8 mouse cellular contexts compared by ENCODE assay signal in the genomic region with DNA sequence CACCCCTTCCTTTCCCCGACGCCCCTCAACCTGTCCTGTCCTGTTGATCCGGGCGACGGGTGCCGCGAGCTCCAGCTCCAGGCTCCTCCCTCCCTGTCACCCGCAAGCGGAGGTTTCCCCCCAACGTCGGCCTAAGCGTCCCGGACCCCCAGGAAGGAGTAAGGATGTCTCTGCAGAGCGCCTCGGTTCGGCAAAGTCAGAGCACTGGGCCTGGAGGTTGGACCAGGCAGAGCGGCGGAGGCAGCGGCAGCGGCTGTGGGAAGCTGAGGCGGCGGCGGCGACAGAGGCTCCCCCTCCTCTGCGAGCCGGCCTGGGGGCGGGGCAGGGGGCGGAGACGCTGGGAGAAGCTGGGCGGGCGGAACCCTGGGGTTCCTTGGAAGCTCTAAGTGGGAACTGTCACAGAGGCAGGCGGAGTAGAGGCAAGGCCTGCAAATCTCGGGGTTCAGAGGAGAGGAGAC. TPM values are rescaled to one million over a fixed set of nuclear protein-coding genes. Genes with fewer than 3 reads are reported as not detected.
DNase-seq lines count a peak whose midpoint lies in the region; ATAC-seq lines count a peak whose summit lies in the region.

No protein-coding gene starts in this region.

- peak; percentile 36 for ATAC-seq in inflammation-experienced regulatory T-cells, adult 6 months
- ATAC-seq in megakaryocyte-erythroid progenitor cell, adult 5-6 weeks (replicated peaks; ENCODE audit: low FRiP score, low TSS enrichment, poor library complexity, severe bottlenecking) = 0 out of 2 replicates have a peak, but pooled peaks have one; percentile 31

- peak; percentile 90 for DNase-seq in ZHBTc4 (ENCODE audit: low read depth, low spot score)
- peak; percentile 70 to 76 for DNase-seq in cerebellum, postnatal 4 days (ENCODE audit: low spot score in 2 of 2)
- peak; percentile 88 for DNase-seq in gastrocnemius, postnatal 25 days
- DNase-seq in left cerebral cortex, postnatal 36 days (ENCODE audit: low spot score in 2 of 2) = peak; percentile 72 to 73
- DNase-seq in right cerebral cortex, postnatal 4 days = peak; percentile 81
- no peak for DNase-seq in adipocyte (ENCODE audit: low spot score)

- intact Hi-C loops in left cerebral cortex, postnatal 36 days (cut with DNase I) = loop anchor here (1.0 to 5.0 kb wide), 3 partner anchors 34 to 75 kb away; partner anchors contain the start of genes Nlgn2 and Tmem95

RNA-seq across cellular contexts. Expression of gene Fgf11, which starts 1.0 kb away (rescaled TPM):
- total RNA-seq in gastrocnemius, postnatal 25 days (2021) = 1 to 10 TPM; 6.3 to 6.7 TPM
- not detected for polyA plus RNA-seq in inflammation-experienced regulatory T-cells, adult 6 months (2017; shearing (Covaris generic))
- 10 to 100 TPM; 14.1 to 18.7 TPM for total RNA-seq in left cerebral cortex, postnatal 36 days (2021)
- total RNA-seq in megakaryocyte-erythroid progenitor cell, adult 5-6 weeks (2014; fragmentation: Nextera tagmentation) = 0.57 and 0.63 TPM in 2 replicates
- total RNA-seq in megakaryocyte-erythroid progenitor cell, adult 5-6 weeks (2017) = 2.3 TPM in 1 of 2 replicates, not detected in the other

RNA-seq across cellular contexts. Expression of gene Tmem102, which starts 2.7 kb away (rescaled TPM):
- under 1 TPM; 0.18 to 0.35 TPM for total RNA-seq in gastrocnemius, postnatal 25 days (2021)
- not detected for polyA plus RNA-seq in inflammation-experienced regulatory T-cells, adult 6 months (2017; shearing (Covaris generic))
- not detected for total RNA-seq in left cerebral cortex, postnatal 36 days (2021)
- not detected in 2 replicates for total RNA-seq in megakaryocyte-erythroid progenitor cell, adult 5-6 weeks (2014; fragmentation: Nextera tagmentation)
- total RNA-seq in megakaryocyte-erythroid progenitor cell, adult 5-6 weeks (2017) = not detected in 2 replicates

RNA-seq across cellular contexts. Expression of gene Chrnb1, which starts 6.9 kb away (rescaled TPM):
- total RNA-seq in gastrocnemius, postnatal 25 days (2021) = 10 to 100 TPM; 36.2 to 53.1 TPM
- 1 to 10 TPM; 1.7 to 2.5 (median 1.8) TPM for polyA plus RNA-seq in inflammation-experienced regulatory T-cells, adult 6 months (2017; shearing (Covaris generic))
- total RNA-seq in left cerebral cortex, postnatal 36 days (2021) = under 1 TPM; 0.66 to 0.81 TPM
- total RNA-seq in megakaryocyte-erythroid progenitor cell, adult 5-6 weeks (2014; fragmentation: Nextera tagmentation) = 2.3 TPM in 1 of 2 replicates, not detected in the other
- 0.28 and 1.9 TPM in 2 replicates for total RNA-seq in megakaryocyte-erythroid progenitor cell, adult 5-6 weeks (2017)

RNA-seq across cellular contexts. Expression of gene Gm39566, which starts 12.4 kb away (rescaled TPM):
- total RNA-seq in gastrocnemius, postnatal 25 days (2021) = not detected
- not detected for polyA plus RNA-seq in inflammation-experienced regulatory T-cells, adult 6 months (2017; shearing (Covaris generic))
- not detected for total RNA-seq in left cerebral cortex, postnatal 36 days (2021)
- total RNA-seq in megakaryocyte-erythroid progenitor cell, adult 5-6 weeks (2014; fragmentation: Nextera tagmentation) = not detected in 2 replicates
- not detected in 2 replicates for total RNA-seq in megakaryocyte-erythroid progenitor cell, adult 5-6 weeks (2017)

RNA-seq across cellular contexts. Expression of gene Spem2, which starts 15.6 kb away (rescaled TPM):
- not detected for total RNA-seq in gastrocnemius, postnatal 25 days (2021)
- polyA plus RNA-seq in inflammation-experienced regulatory T-cells, adult 6 months (2017; shearing (Covaris generic)) = not detected
- total RNA-seq in left cerebral cortex, postnatal 36 days (2021) = not detected
- total RNA-seq in megakaryocyte-erythroid progenitor cell, adult 5-6 weeks (2014; fragmentation: Nextera tagmentation) = not detected in 2 replicates
- not detected in 2 replicates for total RNA-seq in megakaryocyte-erythroid progenitor cell, adult 5-6 weeks (2017)

Comparison
In these comparisons a context has a peak if more than half of its experiments do, and no peak if none do; other contexts are left out.
1. RNA of gene Chrnb1, which starts 6.9 kb away (total RNA-seq): 36.2 to 53.1 TPM in gastrocnemius, postnatal 25 days; 0.28 to 2.3 TPM in megakaryocyte-erythroid progenitor cell, adult 5-6 weeks and 0.66 to 0.81 TPM in left cerebral cortex, postnatal 36 days; every median in the first group is over 10 times any median in the second.